Mouse (Mus musculus) gastrocnemius, postnatal 10 days (tissue): ENCODE data around the gene Smg7. TPM values are rescaled to one million over a fixed set of nuclear protein-coding genes. Genes with fewer than 3 reads are reported as not detected.

ENCODE experiments used
- DNase-seq: peaks from one replicate; pipeline ENCODE4 v3.0.0; 2021; ENCODE audit warnings: mixed read lengths
- total RNA-seq, 2 experiments: library from RNA; stranded (reverse); gene quantifications; 2 replicates each; pipeline ENCODE4 v1.2.3; 2021

Smg7 gene
- total RNA-seq, 2 experiments from 2014 or later, result 39.6 to 42.2 TPM

DNA sequence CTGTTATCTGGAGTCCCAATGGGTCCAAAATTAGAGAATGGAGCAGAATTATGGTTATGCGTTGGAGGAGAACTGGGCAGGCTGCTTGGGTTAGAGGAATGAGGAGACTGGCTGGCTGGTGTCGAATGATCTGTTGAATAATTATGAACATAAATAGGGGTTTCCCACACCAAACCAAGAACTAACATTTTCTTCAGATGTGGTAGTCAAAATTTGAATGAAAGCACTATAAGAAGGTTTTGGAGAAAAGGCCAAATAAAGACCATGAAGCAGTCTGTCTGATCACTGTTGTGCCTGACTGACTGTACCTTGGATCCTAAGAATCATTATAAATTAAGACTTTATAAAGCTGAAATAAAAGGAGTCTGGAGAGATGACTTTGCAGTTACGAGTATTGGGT is 62.1 kb downstream of the Smg7 start:
- no peak for DNase-seq

DNA sequence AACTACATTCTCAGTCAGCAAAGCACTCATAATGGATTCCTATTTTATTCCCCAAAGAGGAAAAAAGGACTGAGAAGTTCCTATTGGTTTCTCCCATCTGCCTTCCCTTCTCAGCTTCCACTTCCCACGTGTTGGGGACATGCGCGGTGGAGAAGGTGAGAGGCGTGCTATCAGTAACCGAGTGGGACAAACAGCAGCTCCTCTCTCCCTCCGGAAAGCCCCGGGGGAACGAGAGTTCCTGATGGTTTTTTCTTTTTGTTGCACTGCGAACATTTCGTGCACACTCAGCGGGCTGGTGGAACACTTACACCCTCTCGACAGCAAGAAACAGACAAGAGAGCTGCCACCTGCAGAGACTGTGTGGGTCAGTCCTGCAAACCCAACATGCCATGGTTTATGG is 63.6 kb downstream of the Smg7 start:
- DNase-seq, result no peak

DNA sequence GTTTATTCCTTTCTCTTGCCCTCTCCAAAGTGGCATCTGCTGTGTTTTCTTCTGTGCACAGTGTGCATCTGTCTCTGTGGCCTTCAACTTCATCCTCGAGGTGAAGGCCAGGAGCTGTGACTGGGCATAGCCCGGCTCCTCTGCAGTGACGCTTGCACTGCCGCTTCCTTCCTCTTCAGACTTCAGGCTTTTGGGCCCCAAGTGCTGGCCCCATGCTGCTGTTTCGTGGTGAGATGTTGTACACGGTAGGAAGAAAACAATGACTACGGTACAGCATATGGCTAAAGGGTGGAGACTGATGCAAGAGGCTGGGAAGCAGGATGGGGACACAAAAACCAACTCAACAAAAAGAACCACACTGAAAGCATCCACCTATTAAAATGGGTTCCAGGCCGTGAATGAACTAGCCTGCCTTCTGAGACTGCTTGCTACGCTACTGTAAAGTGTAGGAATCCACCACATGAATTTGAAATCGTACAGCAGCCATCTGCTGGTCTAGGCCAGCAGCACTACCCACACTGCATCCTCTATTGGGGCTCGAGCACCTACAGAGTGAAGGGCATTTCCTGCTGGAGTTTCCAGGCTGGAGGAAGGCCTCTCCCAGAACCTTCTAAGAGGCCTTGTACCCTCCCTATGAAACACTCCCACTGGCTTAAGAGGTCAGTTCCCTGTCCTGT is 64.3 kb downstream of the Smg7 start:
- DNase-seq, result no peak

DNA sequence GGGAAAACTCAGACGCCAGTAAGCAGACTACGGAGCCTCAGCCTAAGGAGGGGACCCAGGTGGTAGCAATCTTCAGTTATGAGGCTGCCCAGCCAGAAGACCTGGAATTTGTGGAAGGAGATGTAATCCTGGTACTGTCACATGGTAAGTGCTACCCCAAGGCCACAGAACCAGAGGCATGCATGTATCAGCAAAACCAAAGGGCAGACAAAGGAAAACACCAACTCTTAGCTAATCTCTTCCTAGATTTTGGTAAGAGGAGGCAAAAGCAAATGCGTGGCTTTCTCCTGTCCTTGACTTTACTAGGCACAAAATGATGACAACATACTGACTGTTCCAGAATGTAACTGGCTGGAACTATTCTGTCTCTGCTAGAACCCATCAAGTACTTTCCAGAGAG is 67.4 kb downstream of the Smg7 start:
- DNase-seq, result no peak

DNA sequence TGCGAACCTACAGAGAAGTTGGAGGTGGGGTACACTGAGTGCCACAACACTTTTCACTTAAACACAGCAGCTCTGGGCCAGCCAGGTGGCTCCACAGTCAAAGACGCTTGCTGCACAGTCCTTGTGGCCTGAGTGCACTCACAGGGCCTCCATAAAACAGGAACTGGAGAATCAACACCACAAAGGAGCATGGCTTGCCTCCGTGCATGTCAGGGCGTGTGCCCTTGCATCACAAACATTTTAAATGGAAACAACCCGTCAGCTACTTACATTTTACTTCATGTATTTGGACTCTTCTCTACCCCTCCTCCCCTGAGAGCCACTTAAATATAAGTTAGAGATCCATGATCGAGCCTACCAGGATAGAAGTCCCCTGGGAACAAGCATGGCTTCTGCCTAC is 70.1 kb downstream of the Smg7 start:
- no peak for DNase-seq

DNA sequence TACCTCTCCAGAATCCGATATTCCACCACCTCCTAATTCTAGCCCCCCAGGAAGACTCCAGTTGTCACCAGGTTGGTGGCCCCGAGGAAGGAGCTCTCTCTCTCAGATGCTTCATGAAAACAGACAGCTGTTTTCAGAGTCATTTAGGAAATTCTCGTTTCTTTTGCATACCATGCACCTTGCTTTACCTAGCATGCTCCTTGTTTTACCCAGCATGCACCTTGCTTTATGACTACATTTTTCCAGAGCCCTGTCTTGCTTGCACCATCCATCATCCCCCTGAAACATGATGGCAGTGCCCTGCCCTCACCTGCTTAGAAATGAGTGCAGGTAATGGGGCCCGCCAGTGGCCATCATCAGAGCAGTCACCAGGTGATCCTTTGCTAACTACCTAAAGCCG is 70.8 kb downstream of the Smg7 start:
- no peak for DNase-seq

DNA sequence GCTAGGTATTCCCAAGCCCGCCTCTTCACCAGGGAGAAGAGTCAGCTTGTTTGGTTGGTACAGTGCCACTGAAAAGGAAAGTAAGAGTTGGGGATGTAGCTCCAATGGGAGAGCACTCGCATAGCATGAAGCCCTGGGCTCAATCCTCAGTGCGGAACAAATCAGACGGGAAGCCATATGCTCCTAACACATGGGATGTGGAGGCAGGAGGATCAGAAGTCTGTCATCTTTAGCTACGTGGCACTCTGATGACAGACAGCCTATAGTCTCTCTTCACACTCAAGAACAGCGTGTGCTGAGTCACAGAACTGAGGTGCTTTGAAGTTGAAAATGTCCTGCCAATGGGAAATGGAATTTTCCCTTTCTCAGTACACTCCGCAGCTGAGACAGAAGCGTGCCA is 71.4 kb downstream of the Smg7 start:
- DNase-seq, result no peak

DNA sequence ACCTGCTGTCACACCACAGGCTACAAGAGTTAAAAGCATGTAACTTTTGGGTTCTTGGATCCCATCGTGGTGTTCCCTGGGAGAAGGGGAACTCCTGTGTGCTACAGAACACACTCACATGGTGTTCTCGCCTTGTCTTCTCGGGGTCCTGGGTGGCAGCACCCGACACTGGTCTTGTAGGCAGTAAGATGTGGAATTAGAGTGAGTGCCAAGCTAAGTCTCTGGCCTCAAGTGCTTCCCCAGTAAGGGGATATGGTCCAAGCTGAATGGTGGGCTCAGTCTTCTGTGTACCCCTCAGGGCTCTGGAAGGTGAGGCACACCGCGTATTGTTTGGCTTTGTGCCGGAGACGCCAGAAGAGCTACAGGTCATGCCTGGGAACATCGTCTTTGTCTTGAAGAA is 72.4 kb downstream of the Smg7 start:
- no peak for DNase-seq

DNA sequence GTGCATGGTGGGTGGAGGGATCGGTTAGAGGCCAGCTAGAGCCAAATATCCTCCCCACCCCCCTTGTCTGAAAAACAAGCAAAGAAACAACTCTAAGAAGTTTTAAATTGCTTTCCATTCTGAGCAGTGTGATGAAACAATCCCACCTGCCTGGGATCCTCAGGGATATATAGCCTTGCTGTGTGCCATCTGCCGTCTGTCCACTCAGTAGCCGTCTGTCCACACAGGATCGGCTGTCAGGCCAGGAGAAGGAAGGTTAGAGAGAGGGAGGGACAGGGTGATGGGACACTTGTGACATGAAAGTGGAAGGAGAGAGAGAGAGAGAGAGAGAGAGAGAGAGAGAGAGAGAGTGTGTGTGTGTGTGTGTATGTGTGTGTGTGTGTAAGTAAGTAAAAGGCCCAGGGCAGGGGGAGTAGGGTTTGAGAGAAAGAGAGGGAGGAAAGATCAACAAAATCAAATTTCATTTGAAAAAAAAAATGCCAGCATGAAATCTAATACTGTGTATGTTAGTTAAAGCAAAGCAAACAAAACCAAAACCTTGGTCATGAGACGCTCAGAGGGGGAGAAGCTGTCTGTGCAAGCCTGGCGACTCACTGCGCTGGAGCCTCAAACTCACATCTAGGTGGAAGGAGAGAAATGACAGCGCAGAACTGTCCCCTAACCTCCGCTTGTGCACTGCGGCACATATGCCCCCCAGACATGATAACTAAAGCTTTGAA is 73.7 kb downstream of the Smg7 start:
- DNase-seq, result no peak

DNA sequence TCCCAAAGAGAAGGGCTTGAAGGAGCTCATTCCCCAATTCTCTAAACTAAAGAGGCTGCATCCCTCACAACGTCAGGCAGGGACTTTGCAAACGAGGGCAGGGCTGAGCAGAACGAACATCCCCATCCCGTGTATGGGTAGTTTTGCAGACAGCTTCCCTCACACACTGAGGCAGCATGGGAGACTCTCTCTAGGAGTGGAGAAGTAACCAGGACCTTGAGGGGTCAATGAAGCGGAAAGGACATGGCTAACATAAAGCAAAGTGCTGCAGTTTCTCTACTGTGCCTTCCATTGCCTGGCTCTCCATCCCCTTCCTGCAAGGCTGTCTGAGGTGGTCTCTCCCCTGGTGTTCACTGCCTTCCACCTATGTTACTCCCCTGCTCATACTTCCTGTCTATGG is 74.3 kb downstream of the Smg7 start:
- DNase-seq, result no peak

DNA sequence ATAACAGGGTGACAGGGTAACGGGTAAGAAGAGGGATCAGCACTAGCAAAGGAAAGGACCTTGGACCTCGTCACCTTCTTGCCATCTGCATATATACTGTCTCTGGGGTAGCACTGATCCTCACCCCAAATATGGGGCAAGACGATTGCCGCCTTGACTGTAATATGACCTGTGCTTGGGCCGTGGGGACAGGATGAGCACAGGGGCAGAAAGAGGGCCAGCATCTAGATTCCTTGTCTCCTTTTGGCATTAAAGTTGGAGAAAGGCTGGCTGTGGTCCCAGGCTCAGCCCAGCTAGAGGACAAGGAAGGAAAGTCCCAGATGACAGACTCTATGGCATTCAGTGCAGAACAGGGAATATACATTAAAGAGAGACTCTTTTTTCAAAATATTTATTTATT is 76.0 kb downstream of the Smg7 start:
- DNase-seq, result no peak

DNA sequence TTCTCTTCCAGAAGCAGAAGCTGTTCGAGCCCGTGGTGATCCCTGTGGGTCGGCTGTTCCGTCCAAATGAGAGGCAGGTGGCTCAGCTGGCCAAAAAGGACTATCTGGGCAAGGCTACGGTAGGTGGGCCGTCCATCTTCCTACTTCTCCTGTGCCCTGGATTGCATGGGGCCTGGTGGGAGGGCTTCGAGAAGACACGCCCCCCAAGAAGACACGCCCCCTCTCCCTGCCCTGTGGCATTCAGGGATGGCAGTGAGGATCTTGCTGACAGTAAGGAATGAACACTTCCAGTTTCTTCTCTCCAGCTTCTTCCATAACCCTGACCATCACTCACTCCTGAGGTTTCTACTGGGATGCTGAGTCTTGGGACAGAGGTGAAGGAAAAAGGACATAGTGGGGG is 78.2 kb downstream of the Smg7 start:
- no peak for DNase-seq

DNA sequence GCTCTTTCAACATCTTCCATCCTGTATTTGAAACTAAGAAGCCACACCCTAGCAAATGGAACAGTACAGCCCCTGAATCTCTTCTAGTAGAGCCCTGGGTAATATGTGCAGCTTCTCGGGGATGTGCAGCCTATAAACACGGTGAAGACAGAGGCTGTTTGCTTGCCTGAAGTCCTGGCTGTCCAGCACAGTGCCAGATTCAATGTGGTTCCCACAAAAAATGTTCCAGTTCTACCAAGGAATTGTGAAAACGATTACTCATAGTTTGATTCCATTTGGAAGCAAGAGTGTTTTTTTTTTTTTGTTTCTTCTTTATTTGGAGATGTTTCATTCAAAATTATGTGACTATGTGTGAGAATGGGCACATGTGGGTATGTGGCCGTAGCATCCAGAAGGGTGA is 80.7 kb downstream of the Smg7 start:
- no peak for DNase-seq

DNA sequence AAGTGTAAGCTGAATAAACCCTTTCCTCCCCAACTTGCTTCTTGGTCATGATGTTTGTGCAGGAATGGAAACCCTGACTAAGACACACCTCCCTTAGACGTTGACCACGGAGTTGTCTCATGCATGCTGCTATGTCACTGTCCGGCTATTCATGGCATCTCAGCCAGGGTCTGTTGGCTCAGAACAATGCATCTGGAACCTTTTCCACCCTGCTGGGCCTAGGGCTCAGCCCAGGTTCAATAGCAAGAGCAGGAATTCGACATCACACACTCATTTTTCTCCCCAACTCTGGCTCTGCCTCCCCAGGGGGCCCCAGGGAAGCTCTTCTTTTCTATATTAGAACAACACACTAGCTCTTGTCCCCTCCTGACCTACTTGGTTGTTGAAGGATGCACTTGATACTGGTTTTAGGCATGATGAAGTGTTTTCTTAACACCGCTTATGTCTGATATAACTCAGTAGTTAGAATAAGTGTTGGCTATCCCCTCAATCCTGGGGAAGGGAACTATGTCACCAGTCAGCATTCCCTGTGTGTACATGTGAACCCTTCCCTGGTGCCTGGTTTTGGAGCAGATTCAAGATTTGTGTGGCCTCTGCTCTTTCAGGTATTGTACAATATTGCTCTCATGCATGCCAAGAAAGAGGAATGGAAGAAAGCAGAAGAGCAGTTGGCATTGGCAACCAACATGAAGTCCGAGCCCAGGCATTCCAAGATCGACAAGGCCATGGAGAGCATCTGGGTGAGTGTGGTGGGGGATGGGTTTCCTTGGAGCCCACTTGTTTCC is 81.3 kb downstream of the Smg7 start:
- no peak for DNase-seq

DNA sequence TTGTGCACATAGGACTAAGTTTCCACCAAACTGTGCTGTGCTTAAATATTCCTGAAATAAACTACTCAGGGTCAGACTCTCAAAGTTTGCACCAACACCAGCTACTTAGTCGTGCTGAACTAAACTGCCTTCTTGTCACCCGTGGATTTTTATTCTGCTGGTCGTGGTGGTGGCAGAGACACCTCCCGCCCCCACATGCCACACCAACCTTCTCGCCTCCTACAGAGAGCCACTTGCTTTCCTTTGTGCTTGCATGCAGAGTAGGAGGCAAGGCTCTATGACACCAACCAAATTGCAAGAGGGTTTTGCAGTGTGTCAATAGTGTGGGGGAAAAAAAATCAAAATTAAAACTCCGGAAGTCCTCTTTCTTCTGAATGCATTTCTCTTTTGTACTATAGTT is 82.9 kb downstream of the Smg7 start:
- no peak for DNase-seq

DNA sequence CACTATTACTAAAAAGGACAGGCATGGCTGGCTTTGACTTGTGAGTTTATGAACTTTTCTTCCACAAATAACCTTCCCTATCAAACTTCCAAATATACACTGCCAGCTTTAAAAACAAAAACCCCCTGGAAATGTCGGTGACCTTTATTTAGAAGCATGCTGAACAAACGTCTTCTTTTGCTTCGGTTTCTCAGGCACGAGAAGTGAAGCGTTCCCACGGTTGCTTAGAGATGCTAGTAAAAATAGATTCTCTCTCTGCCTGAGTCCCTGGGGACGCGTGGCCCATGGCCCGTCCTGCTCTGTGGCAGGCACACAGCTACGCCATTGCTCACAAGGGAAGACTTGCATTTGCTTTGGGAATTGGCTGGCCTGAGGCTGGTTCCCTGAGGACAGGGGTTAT is 84.7 kb downstream of the Smg7 start:
- DNase-seq, result peak; percentile 33

DNA sequence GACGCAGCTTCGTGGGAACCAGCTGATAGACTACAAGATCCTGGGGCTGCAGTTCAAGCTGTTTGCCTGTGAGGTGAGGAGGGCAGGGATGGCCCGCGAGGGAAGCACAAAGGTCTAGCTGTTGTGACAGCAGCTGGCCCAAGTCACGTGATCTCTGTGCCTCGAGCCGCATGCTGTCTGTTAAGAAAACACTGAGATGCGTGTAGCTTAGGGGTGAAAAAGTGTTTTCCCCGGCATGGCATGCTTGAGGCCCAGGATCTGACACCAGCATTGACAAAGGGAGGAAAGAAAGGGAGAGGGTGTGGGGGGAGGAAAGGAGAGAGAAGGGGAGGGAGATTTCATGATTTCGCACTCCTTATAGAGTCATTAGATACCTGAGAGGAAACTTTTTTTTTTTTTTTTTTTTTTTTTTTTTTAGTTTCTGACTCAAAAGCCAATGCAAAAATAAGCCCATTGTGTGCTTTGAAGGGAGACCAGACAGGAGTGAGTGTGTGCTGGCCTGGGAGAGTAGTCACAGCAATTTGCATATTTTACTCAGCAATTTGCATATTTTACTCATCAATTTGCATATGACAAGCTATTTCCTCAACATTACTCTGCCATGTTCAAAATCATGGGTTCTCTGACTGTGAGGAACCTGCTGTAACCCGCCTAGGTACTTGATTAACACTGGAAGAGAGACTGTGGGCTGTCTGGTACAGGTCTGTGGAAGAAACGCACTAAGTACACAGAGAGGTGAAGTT is 85.2 kb downstream of the Smg7 start:
- DNase-seq, result no peak

DNA sequence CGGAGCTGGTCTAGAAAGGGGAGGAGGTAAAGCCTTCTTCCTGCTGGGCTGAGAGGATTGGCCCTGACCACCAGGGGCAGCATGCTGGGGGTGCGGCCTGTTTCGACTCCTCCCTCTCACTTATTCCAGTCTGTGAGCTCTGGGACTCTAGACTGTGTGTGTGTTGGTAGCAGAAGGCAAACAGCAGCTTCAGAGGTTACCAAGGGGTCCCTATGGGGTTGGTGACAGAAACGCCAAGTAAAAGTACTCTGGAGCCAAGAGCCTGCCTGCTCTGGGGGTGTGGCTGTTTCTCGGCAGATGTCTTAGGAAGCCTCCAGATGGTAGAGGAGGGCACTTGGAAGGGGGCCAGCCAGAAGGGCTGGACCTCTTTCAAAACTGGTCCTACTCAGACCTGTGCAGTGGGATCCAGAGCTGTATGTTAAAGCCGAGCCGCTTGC is 87.2 kb downstream of the Smg7 start:
- DNase-seq, result peak; percentile 44

DNA sequence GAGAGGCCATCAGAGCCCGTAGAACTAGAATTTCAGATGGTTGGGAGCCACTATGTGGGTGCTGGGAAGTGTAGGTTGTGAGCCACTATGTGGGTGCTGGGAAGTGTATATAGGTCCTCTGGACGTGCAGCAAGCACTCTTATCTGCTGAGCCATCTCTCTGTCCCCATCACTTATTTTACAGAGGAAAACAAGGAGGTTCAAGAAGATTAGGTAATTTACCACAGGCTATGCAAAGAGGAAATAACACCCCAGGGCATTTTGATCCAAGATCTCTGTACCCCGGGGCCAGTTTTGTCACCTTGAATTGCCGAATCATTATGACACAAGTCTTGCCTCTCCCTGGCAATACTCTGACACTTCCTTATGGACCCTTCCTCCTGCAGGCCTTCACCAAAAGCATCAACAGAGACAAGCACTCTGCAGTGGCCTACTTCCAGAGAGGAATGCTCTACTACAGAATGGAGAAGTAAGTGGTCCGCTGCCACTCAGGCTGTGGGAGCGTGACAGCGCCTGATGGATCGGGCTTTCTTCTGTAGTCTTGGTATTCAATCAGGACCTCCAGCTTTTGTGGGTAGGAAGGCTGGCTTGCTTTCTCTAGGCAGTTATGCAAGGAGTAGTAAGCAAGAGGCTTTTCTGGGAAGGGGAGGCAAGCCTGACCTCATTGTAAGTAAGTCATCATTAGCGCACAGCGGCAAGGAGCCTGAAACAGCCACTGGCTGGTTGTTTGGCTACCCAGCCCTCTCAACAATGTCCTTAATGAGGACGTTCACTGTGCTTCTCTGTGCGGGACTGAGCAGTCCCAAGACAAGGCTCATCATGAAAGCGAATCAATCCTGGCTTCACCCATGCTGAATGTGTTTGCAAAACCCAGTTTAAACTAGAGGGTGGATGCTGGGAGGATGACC is 91.7 kb downstream of the Smg7 start:
- DNase-seq, result no peak

DNA sequence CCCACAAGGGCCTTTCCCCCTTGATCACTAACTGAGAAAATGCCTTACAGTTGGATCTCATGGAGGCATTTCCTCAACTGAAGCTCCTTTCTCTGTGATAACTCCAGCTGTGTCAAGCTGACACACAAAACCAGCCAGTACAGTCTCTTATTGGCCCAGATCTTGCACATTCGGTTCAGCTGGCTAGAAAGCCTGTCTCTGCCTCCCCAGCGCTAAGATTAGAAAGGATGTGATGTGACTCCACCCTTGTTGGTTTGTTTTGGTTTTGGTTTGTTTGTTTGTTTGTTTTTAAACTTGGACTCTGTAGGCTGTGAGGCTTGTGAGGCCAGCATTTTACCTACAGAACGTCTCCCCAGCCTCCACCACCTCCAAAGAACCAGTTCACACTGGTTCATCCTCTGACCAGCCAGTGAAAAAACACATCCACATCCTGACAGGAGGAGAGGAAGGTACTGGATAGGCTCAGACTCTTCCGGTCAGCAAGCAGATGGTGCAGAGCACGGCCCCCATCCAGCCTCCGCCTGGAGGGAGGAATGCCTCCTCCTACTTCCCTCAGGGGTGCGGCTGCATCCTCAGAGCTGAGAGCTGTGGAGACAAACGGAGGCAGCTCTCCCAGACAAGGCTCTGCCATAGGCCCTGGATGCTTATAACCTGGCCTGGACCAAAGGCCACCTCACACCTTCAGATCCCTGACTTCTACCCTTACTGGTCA is 92.7 kb downstream of the Smg7 start:
- DNase-seq, result no peak

DNA sequence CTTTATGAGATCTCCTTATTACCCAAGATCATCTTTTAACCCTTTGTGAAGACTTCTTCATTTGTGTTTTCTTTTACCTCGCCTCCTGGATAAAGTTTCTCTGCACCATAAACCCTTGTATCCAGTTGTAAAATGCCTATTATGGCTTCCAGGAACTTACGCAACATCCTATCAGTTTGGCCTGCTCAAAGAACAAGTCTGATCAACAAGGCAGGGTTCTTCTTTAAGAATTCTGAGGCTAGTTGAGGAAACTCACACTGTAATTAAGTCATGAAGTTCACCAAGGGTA is 94.1 kb downstream of the Smg7 start:
- no peak for DNase-seq
